Mouse (Mus musculus): ENCODE data around the gene Mical2.
A peak's percentile ranks its signal among the peaks of the same experiment; 100 is the strongest.

Mical2 gene

DNA sequence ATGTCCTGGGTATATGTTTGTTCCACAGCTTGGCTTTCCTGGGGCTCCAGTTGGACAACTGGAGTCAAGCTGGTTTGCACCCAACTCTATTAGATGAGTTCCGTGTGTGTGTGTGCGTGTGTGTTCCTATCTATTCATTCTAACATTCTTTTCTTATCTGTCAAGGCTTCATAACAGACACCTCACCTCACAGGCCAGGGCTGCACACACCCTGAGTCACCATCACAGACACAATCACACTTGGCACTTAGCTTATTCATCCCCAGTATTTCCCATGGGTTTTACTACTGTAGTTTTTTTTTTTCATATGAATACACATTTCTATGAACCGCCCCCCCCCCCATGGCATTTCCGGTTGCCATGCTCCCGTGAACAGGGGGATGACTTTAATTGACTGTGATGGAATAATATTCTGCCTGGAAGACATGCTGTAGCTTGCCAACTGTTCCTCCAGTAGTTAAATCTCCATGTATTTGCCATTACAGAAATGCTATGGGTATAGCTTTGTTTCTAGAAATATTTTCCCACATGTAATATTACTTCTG lies 230.0 kb downstream of the Mical2 start:
- DNase-seq (ENCODE audit: low spot score) = no peak

DNA sequence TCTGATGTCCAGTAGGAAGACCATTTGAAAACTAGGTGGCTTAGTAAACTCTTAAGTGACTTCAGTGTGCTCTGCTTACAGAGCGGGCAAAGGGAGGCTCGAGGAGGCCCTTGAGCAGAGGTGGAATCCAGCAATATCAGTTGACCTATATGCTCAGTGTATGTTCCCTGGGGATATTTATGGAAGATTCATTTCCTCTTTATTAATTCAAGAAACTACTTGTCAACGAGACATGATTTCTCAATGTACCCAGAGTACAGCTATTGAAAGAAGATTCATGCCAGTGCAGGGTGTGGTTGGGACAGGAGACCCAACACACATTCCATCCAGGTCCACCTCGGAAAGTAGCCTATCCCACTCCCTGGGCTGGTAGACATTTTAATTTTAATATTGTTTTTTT lies 231.7 kb downstream of the Mical2 start:
- DNase-seq (ENCODE audit: low spot score) = no peak

DNA sequence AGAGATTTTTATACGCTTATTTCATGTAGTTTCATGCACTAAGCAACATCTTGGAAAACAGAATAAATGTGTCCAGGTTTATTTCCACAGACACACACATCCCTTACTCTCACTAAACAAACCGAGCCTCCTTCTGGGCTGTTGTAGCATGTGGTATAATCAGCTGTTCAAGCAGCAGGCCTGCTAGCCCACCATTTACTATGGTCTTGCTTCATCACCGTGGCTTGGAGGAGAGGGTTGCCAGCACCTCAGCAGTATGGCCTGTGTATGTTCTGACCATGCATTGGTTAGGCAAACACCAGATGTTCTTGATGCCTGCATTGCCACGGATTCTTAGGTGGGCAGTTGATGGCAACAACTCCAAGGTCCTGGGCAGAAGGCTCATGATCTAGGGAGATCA lies 232.3 kb downstream of the Mical2 start:
- DNase-seq (ENCODE audit: low spot score) = no peak

DNA sequence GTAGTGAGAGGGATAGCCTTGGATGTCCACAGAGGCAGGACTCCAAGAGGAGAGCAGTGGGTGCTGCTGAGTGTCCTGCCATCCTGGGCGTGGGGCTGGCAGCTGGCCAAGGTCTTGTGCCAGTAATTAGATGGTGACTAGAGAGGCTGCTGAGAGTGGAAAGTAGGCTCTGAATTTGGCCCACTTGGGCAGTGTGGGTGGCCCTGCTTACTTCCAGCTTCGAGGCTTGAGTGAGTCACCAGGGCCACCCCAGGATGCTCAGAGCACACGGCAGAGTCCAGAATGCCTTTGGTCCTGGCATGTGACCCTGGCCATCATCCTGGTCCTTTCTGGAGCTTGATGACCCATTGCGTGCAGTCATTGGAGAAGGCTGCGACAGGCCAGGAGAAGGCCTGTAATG lies 232.8 kb downstream of the Mical2 start:
- peak; percentile 70 for DNase-seq (ENCODE audit: low spot score)

Data from MN1 (cell line).